22 mouse cellular contexts compared by ENCODE assay signal in genomic region chr8:83719048-83719447, GRCm38 (mm10).
"Had no signal": no experiment of that assay in that cellular context is flagged by ENCODE, and none has a peak within 500 bp of the region (broad histone marks: within the 10 kb centered on the region; RNA-seq: fewer than 3 reads in every experiment).

No protein-coding gene starts in this region.

- H3K27ac ChIP-seq: heart, embryonic 10.5 days; hindbrain, embryonic 10.5 days; hindbrain, embryonic 12.5 days; hindbrain, embryonic 15.5 days; hindbrain, postnatal 0 days; layer of hippocampus, adult 2 months; limb, embryonic 12.5 days; limb, embryonic 15.5 days; liver, embryonic 12.5 days; liver, embryonic 14.5 days had no signal

- H3K4me2 ChIP-seq: heart, embryonic 12.5 days; hindbrain, embryonic 12.5 days; hindbrain, embryonic 15.5 days; limb, embryonic 12.5 days; limb, embryonic 15.5 days; liver, embryonic 12.5 days had no signal

- DNase-seq: gastrocnemius, postnatal 14 days; gastrocnemius, postnatal 36 days; heart, adult 18-20 months; heart, postnatal 10 days; heart, postnatal 4 days; kidney, adult 18-20 months; kidney, adult 8-10 months; kidney, postnatal 10 days; kidney, postnatal 25 days; kidney, postnatal 4 days; left cerebral cortex, postnatal 4 days had no signal

- H3K4me3 ChIP-seq: heart, embryonic 10.5 days; heart, embryonic 12.5 days; hindbrain, embryonic 10.5 days; hindbrain, embryonic 12.5 days; hindbrain, embryonic 15.5 days; layer of hippocampus, adult 2 months; limb, embryonic 12.5 days; limb, embryonic 15.5 days; liver, embryonic 12.5 days had no signal

- H3K27me3 ChIP-seq: heart, embryonic 12.5 days; hindbrain, embryonic 12.5 days; hindbrain, embryonic 15.5 days; limb, embryonic 12.5 days; limb, embryonic 15.5 days; liver, embryonic 12.5 days had no signal
